Mouse (Mus musculus) E14TG2a.4 (cell line): Measurements from ENCODE around the gene Etl4.
A peak's percentile ranks its signal among the peaks of the same experiment; 100 is the strongest.

ENCODE experiments used
- H3K27me3 ChIP-seq: 2 replicates; pipeline ENCODE4 v1.6.1; 2014; ENCODE audit warnings: low read length, control low read depth; ENCODE audit not compliant: insufficient read depth
- H3K36me3 ChIP-seq: 2 replicates; pipeline ENCODE4 v1.6.1; 2014; ENCODE audit warnings: low read length, control low read depth; ENCODE audit not compliant: insufficient read depth
- H3K4me1 ChIP-seq: replicated peaks from 2 replicates; pipeline ENCODE4 v1.6.1; 2014; ENCODE audit warnings: low read depth, low read length, control low read depth
- H3K4me3 ChIP-seq: replicated peaks from 2 replicates; pipeline ENCODE4 v1.5.1; 2014; ENCODE audit warnings: mild to moderate bottlenecking, low read length
- H3K9me3 ChIP-seq: 2 replicates; pipeline ENCODE4 v1.6.1; 2014; ENCODE audit warnings: low read length, control low read depth
- CTCF ChIP-seq: conservative IDR thresholded peaks from 2 replicates; pipeline ENCODE4 v1.5.1; 2014; ENCODE audit warnings: low read length
- NANOG ChIP-seq: IDR thresholded peaks from 2 replicates; pipeline ENCODE4 v1.6.1; 2014; ENCODE audit warnings: borderline replicate concordance, low read length, mixed read lengths
- POU5F1 ChIP-seq: IDR thresholded peaks from 2 replicates; pipeline ENCODE4 v1.6.1; 2014; ENCODE audit warnings: low read length, borderline replicate concordance

Etl4 gene

DNA sequence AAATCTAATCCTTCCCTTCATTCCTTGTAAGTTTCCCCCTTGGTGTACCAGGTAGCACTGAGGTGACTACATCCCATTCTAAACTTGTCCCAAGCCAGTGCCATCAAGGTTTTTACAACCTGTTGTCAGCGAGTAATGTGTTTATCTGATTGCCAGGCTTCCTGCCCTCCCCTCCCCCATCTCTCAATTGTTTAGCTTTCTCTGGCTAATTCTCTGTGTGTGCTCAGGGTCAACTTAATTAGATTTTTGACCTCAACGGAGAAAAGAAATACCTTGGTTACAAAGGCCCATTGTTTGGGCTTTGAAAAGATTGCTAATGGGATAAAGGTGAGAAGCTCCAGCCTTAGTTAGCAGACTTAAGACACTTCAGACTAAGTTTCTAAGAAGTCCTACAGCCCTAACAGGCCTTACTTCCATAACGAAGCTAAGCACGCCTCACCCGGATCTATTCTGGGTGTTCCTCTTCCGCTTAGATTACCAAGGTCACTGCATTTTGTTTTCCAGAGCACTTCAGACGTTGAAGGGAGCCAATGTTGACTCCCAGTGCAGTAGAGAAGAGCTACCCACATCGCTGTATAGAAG, 586.7 kb downstream of the Etl4 start:
- peaks cover 22% of the 10 kb centered on the region for H3K4me1 ChIP-seq
- H3K36me3 ChIP-seq, result peaks cover 33% of the 10 kb centered on the region
- no peak for TF ChIP-seq CTCF
- TF ChIP-seq POU5F1, result no peak
- TF ChIP-seq NANOG, result peak; percentile 93
- H3K27me3 ChIP-seq, result no peaks in the 10 kb centered on the region
- no peak overlapping the region for H3K4me3 ChIP-seq
- H3K9me3 ChIP-seq, result peaks cover 67% of the 10 kb centered on the region

DNA sequence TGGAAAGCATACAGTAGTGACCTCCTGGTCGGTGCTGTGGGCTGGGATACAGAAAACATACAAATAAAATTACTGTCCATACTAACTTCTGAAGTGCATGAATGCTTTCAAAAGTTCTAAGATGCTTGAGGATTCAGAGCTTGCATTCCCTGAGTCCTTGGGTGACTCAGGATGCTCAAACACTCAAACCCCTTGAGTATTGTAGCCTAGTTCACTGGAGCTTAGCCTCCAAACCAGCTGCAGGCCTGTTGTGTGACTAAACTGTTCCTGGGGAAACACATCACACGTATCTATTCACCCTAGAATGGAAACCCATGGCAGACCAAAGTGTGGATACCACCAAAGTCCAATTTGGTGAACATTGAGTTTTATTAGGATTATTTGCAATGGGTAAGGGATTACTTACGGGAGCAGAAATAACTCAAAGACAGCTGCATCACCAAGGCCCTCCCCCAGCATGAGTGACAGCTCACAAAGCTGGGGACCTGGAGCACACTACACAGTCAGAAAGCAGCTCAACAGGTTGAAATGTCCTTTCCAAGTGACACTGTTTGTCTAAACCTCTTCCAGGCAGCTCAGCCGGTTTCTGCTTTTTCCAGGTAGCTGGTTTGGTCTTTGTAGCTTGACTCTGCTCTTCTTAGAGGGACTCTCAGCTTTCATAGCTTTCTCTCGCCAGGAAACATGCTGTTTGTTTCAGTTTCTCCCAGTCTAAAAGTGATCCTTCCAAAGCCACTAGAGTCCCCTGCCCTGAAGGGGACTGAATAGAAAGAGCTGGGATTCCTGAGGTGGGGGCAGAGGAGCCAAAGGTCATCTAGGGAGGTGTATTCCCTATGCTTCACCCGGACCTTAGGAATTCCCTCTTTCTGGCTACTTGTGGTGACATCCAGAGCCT, 598.5 kb downstream of the Etl4 start:
- Histone ChIP-seq H3K36me3 (no peaks in the 10 kb centered on the region), H3K9me3 (peaks cover 15% of the 10 kb centered on the region), H3K4me1 (peaks cover 38% of the 10 kb centered on the region), H3K4me3 (no peak overlapping the region), H3K27me3 (no peaks in the 10 kb centered on the region)
- no peak for TF ChIP-seq NANOG
- no peak for TF ChIP-seq POU5F1
- TF ChIP-seq CTCF, result no peak

DNA sequence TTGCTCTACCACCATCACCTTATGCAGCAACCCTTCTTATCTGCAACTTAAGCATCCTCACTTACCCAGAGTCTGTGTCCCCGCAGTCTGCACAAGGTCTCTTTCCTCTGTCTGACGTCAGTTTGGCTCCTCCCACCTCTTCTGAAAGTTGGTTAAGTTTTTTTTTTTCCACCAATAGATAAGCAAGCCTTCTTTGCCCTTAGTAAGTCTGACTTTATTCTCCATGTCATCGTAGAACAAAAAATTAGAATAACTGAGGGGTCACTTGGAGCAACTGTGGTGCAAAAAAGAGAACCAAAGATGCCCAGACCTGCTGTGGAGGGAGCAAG, 599.1 kb downstream of the Etl4 start:
- Histone ChIP-seq H3K9me3 (peaks cover 15% of the 10 kb centered on the region), H3K4me3 (no peak overlapping the region), H3K27me3 (no peaks in the 10 kb centered on the region), H3K36me3 (no peaks in the 10 kb centered on the region), H3K4me1 (peaks cover 38% of the 10 kb centered on the region)
- TF ChIP-seq CTCF (no peak), NANOG (no peak), POU5F1 (no peak)

DNA sequence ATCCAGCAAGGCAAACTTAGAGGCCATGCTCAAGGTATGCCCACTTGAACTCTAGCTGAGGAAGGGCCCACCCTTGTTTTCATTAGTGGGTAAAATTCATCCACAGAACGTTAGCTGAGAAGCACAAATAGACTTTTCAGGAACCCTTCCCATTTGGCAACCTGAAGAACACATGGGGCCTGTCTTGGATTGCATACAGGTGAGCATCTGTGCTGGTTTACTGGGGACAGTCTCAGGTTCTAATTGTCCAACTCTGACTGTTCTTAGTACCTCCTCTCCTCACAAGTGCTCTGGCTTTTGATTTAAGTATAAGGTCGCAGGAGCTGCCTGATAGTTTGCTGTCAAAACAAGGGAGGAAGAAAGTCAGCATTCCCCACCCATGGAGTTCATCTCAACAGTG, 600.5 kb downstream of the Etl4 start:
- TF ChIP-seq POU5F1, result no peak
- no peak for TF ChIP-seq CTCF
- no peak for TF ChIP-seq NANOG
- Histone ChIP-seq H3K27me3 (no peaks in the 10 kb centered on the region), H3K9me3 (peaks cover 15% of the 10 kb centered on the region), H3K36me3 (no peaks in the 10 kb centered on the region), H3K4me3 (no peak overlapping the region), H3K4me1 (peaks cover 38% of the 10 kb centered on the region)

DNA sequence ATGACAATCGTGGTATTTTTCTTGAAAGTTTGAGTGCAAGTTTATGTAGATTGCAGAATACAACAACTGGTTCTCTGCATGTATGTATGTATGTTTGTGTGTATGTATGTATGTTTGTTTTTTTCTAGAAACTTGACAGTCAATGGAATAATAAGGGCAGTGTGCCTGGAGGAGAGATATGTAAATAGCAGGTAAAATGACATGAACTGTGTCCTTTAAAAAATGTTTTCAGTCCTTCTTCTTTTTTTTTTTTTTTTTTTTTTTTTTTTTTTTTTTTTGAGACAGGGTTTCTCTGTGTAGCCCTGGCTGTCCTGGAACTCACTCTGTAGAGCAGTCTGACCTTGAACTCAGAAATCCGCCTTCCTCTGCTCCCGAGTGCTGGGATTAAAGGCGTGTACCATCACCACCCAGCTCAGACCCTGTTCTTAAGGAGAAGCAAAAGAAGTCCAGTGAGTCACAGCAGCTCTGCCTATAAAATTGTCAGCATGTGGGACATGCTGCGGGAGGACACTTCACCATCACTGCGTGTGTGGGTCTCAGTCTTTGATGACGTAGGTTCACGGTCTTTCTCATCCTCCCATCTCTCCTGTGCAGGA, 606.8 kb downstream of the Etl4 start:
- Histone ChIP-seq H3K27me3 (no peaks in the 10 kb centered on the region), H3K4me1 (peaks cover 48% of the 10 kb centered on the region), H3K4me3 (peak overlapping the region; percentile 13), H3K9me3 (no peaks in the 10 kb centered on the region), H3K36me3 (no peaks in the 10 kb centered on the region)
- TF ChIP-seq NANOG (no peak), CTCF (no peak), POU5F1 (no peak)

DNA sequence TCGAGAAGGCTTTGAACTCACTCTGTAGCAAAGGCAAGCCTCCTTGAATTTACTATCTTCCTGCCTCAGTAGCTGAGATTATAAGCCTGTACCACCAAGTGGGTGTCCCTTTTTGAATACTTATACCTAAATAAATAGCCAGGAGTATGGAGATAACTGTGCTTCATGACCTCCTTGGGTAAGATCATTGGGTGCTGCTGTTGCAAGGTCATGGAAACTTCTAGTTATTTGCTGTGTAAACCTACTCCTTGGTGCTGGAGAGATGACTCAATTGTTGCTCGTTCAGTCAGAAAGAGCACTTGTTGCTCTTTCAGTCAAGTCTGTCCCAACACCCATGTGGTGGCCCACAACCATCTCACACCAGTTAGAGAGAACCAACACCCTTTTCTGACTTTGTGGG, 608.3 kb downstream of the Etl4 start:
- Histone ChIP-seq H3K36me3 (peaks cover 8% of the 10 kb centered on the region), H3K9me3 (no peaks in the 10 kb centered on the region), H3K4me1 (peaks cover 60% of the 10 kb centered on the region), H3K27me3 (no peaks in the 10 kb centered on the region), H3K4me3 (no peak overlapping the region)
- TF ChIP-seq POU5F1, result no peak
- TF ChIP-seq CTCF, result no peak
- no peak for TF ChIP-seq NANOG

DNA sequence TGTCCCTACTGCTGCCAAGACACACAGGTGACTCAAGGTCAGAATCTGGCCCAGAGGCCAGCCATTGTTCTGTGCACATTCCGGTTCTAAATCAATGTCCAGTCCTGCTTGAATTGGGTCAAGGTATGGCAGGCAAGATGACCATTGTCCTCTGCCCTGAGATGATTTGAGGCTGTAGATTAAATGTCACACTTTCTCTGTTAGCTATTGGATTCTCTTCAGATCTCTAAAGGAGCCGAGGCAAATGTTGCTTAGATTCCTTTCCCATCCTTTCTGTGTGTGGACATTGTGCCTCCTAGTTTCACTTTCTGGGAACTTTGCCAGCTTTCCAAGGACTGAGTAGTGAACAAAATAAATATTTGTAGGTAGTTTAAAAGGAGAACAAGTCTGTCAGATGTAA, 608.9 kb downstream of the Etl4 start:
- TF ChIP-seq NANOG (no peak), POU5F1 (no peak), CTCF (no peak)
- H3K36me3 ChIP-seq, result peaks cover 11% of the 10 kb centered on the region
- H3K4me3 ChIP-seq, result no peak overlapping the region
- H3K4me1 ChIP-seq, result peaks cover 60% of the 10 kb centered on the region
- H3K9me3 ChIP-seq, result no peaks in the 10 kb centered on the region
- H3K27me3 ChIP-seq, result no peaks in the 10 kb centered on the region

DNA sequence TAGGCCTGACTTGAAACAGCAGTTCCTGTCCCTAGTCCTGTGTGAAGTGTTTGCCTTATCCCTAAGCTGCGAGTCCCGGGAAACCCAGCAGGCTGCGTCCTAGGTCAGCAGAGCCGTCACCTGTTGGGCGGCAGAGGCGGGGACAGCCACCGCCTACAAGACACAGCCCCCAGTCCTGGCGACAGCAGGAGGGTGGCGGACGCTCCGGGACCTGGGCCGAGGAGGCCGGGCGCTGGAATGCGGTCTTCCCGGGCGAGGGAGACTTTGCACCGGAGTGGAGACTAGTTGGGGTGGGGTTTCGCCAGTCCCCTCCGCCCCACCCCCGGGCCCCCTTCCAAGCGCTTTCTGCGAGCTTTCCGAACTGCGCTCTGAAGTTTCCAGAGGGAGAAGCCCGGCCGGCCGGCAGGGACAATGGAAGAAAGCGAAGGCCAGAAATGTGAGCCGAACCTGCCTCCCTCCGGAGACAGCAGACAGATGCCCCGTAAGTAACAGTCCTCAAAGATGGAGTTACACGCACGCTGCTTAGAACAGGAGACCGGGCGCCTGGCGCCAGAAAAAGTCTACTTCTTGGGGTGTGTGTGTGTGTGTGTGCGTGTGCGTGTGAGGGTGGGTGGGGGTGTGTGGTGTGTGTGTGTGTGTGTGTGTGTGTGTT, 610.0 kb downstream of the Etl4 start:
- no peaks in the 10 kb centered on the region for H3K27me3 ChIP-seq
- peak overlapping the region; percentile 82 for H3K4me3 ChIP-seq
- H3K9me3 ChIP-seq, result peaks cover 8% of the 10 kb centered on the region
- H3K36me3 ChIP-seq, result peaks cover 20% of the 10 kb centered on the region
- TF ChIP-seq POU5F1 (no peak), NANOG (no peak)
- H3K4me1 ChIP-seq, result peaks cover 65% of the 10 kb centered on the region
